Mouse (Mus musculus) erythroblast, embryonic 14.5 days (primary cell): Measurements from ENCODE around the gene Nol9.

Experiments used
- GATA1 ChIP-seq: IDR thresholded peaks from 2 replicates; pipeline ENCODE4 v1.6.1; 2012; ENCODE audit warnings: low read length, inconsistent platforms, mixed read lengths
- TAL1 ChIP-seq: IDR thresholded peaks from 3 replicates; pipeline ENCODE4 v1.6.1; 2012; ENCODE audit warnings: low read length, inconsistent platforms, mixed read lengths

GRCm38 (mm10) chr4:151996173-151996950 lies 42.8 kb upstream of the Nol9 start, which contains the start of gene Phf13:
- TF ChIP-seq TAL1 = no peak
- no peak for TF ChIP-seq GATA1
